Mouse (Mus musculus) spleen, adult 2 months (tissue): ENCODE results near the gene 1700003E16Rik.

Experiments used
- CTCF ChIP-seq: fragments of 200-500 bp; IDR thresholded peaks from 2 replicates; pipeline ENCODE4 v1.5.1; 2011; ENCODE audit warnings: mild to moderate bottlenecking, inconsistent platforms; ENCODE audit not compliant: insufficient read depth, insufficient read length, insufficient replicate concordance; ENCODE audit errors: extremely low read depth
- POLR2A ChIP-seq: fragments of 200-500 bp; IDR thresholded peaks from 2 replicates; pipeline ENCODE4 v1.6.1; 2011; ENCODE audit warnings: low read depth, low read length, inconsistent platforms

DNA sequence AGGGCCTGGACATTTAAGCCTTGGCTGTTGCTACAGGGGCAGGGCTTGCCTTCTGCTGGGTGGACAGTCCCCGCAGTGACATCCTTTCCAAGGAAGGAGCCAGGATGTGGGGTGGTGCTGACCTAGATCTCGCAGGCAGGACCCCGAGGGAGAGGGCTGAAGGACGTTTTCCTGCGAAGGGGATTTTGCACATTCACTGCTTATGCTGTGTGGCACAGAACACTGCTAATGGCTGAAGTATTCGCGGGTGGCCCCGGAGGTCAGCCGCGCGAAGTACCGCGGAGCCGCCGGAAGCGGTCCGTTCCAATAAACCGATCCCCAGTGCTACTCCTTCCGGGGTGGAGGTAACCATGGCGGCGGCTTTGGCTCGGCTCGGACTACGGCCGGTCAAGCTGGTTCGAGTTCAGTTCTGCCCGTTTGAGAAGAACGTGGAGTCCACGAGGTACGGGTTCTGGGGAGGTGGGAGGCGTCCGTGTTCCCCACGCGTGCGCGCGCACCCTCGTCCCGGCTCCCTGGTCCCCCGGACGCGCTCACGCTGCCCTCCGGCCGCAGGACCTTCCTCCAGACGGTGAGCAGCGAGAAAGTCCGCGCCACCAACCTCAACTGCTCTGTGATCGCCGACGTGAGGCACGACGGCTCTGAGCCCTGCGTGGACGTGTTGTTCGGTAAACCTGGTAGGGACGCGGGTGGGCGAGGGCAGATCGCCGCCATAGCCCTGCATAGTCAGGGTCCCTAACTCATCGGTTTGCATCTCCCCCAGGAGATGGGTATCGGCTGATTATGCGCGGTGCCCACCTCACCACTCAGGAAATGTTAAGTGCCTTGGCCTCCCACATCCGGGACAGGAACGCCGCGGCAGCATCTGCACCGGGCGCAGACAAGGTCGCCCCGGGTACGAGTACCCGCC lies 47.2 kb upstream of the 1700003E16Rik start, which contains the start of gene Mrpl53:
- TF ChIP-seq CTCF (no peak; the same call in 1 of the 2 replicates), POLR2A (peak; percentile 61)
